Mouse (Mus musculus) liver, embryonic 13.5 days (tissue): ENCODE results near the gene Rtn4rl1. TPM values are rescaled to one million over a fixed set of nuclear protein-coding genes. Genes with fewer than 3 reads are reported as not detected.
A peak's percentile ranks its signal among the peaks of the same experiment; 100 is the strongest.
"Not testable (repeated sequence)": the region's sequence is repeated elsewhere in the genome, so short reads cannot be mapped to it uniquely, and the experiment has no call there.

ENCODE experiments used
- ATAC-seq: fragments of 200-750 bp; cut with Nextera tagmentation; 2 replicates; pipeline ENCODE4 v1.8.0; 2017; ENCODE audit warnings: low read depth, mild to moderate bottlenecking, moderate number of reproducible peaks, moderate library complexity
- DNase-seq: peaks from one replicate; pipeline ENCODE4 v3.0.0; 2022
- H3K27ac ChIP-seq: fragments of 300-500 bp; sonication (generic); 2 replicates; pipeline ENCODE4 v1.5.1; 2015; ENCODE audit warnings: moderate library complexity, mild to moderate bottlenecking, inconsistent platforms
- H3K27me3 ChIP-seq: fragments of 300-500 bp; sonication (generic); 2 replicates; pipeline ENCODE4 v1.6.1; 2015; ENCODE audit warnings: mild to moderate bottlenecking, inconsistent platforms
- H3K36me3 ChIP-seq: fragments of 300-500 bp; sonication (generic); 2 replicates; pipeline ENCODE4 v1.6.1; 2015; ENCODE audit warnings: mild to moderate bottlenecking, inconsistent platforms
- H3K4me1 ChIP-seq: fragments of 300-500 bp; sonication (generic); replicated peaks from 2 replicates; pipeline ENCODE4 v1.6.1; 2015; ENCODE audit warnings: inconsistent platforms
- H3K4me2 ChIP-seq: fragments of 300-500 bp; sonication (generic); 2 replicates; pipeline ENCODE4 v1.6.1; 2015; ENCODE audit warnings: inconsistent platforms, mild to moderate bottlenecking, moderate library complexity
- H3K4me3 ChIP-seq: fragments of 300-500 bp; sonication (generic); replicated peaks from 2 replicates; pipeline ENCODE4 v1.5.1; 2015; ENCODE audit warnings: mild to moderate bottlenecking, inconsistent platforms
- H3K9ac ChIP-seq: fragments of 300-500 bp; sonication (generic); 2 replicates; pipeline ENCODE4 v1.6.1; 2015; ENCODE audit warnings: mild to moderate bottlenecking, inconsistent platforms
- H3K9me3 ChIP-seq: fragments of 300-500 bp; sonication (generic); replicated peaks from 2 replicates; pipeline ENCODE4 v1.6.1; 2016; ENCODE audit warnings: inconsistent platforms
- WGBS: fragments of 180-500 bp; shearing (Covaris S2); methylation state at CpG from one replicate; pipeline ENCODE4 v1.1.7; 2015; ENCODE audit not compliant: insufficient replicate concordance; 5-methylcytosine and 5-hydroxymethylcytosine counted together
- polyA plus RNA-seq: library from polyadenylated mRNA; unstranded; fragments of >200 nt; fragmentation: Nextera tagmentation; extraction: Ambion mirVana; gene quantifications from 2 replicates; pipeline ENCODE4 v1.2.1, GENCODE M21; 2015

Gene Rtn4rl1
- polyA plus RNA-seq, 1 experiment from 2014 or later = 0.78 TPM

DNA sequence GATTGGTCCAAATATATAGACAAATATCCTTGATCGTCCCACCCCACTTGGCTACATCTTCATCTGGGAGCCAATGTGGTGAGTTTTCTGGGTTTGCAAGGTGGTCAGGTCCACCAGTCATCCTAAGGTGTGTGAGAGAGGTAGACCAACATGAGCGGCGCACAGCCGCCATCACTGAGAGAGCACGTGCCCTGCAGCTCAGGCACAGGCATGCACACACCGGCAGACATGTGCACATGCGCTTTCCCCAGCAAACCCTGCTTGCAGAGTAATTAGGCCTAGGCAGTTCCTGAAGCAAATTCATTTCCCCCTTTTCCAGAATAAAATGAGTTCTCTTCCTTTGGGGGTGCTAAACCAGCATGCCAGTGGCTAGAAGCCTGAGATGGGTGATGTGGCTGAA is 98.7 kb downstream of the Rtn4rl1 start:
- WGBS = 77% methylated on average over 7 of the region's 7 CpGs
- Histone ChIP-seq H3K9ac (no peak overlapping the region), H3K4me3 (no peak overlapping the region), H3K27ac (no peak overlapping the region), H3K4me1 (peaks cover 34% of the 10 kb centered on the region), H3K9me3 (no peaks in the 10 kb centered on the region), H3K36me3 (no peaks in the 10 kb centered on the region), H3K4me2 (no peak overlapping the region), H3K27me3 (peaks cover 37% of the 10 kb centered on the region)
- no peak for DNase-seq
- ATAC-seq = no peak

DNA sequence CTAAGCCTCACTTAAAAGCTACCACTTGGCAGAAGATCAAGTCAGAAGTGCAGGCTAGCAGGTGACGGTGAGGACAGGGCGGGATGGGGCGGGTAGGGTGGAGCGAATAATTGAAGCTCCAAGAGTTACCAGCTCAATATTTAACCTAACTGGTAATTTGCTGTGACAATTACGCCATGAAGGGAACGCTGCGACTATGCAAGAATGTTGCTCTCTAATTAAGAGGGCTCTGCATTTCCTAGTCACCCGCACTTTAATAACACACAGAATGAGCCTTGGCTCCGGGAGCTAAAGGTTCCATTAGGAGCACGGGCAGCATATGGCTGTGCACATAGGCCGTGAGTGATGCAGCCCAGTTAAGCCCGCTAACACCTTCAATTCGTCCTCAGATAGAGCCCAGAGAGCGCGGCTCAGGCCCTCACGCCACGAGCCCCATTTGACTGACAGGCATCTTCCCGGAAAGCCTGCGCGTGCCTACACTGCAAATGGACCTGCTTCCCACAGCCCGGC is 100.3 kb downstream of the Rtn4rl1 start:
- 63% methylated on average over 21 of the region's 21 CpGs for WGBS
- no peaks in the 10 kb centered on the region for H3K9me3 ChIP-seq
- no peak overlapping the region for H3K4me3 ChIP-seq
- peaks cover 34% of the 10 kb centered on the region for H3K27me3 ChIP-seq
- H3K4me2 ChIP-seq = no peak overlapping the region
- peaks cover 45% of the 10 kb centered on the region for H3K4me1 ChIP-seq
- no peak overlapping the region for H3K9ac ChIP-seq
- H3K27ac ChIP-seq = no peak overlapping the region
- DNase-seq = no peak
- H3K36me3 ChIP-seq = no peaks in the 10 kb centered on the region
- ATAC-seq = no peak

DNA sequence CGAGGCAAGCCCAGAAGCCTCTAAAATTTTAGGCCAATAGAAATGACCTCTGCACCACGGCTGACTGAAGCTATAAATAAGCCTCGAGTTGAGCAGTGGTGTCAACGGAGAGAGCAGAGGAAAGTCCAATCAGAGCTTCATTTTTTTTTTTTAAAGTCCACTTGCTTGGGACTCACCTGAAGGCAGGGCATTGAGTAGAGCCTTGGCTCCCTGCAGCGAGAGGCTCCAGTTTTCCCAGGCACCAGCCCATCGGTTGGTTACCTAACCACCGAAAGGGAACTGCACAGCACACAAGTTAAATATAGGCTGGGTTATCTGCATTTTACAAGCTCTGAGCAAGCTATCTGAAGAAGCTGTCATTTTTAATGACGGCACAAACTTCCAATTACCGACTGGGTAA is 101.3 kb downstream of the Rtn4rl1 start:
- 14% methylated on average over 9 of the region's 9 CpGs for WGBS
- no peak for ATAC-seq
- Histone ChIP-seq H3K4me1 (peaks cover 50% of the 10 kb centered on the region), H3K36me3 (peaks cover 8% of the 10 kb centered on the region), H3K27ac (no peak overlapping the region), H3K4me3 (no peak overlapping the region), H3K4me2 (no peak overlapping the region), H3K27me3 (peaks cover 33% of the 10 kb centered on the region), H3K9me3 (no peaks in the 10 kb centered on the region), H3K9ac (no peak overlapping the region)
- DNase-seq = no peak

DNA sequence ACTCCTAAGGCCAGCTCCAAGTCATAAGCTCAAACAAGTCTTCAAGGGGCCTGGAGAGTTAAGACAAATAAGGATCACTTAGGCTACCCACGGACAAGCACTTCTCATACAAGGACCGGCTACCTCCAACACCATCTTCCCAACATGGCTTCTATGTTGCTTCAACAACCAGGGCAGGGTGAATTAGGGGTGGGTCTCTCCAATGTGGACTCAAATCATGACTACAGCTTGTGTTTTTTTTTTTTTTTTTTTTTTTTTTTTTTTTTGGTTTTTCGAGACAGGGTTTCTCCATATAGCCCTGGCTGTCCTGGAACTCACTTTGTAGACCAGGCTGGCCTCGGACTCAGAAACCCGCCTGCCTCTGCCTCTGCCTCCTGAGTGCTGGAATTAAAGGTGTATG is 102.0 kb downstream of the Rtn4rl1 start:
- not testable (repeated sequence) for DNase-seq, H3K27ac ChIP-seq, H3K4me3 ChIP-seq, H3K4me2 ChIP-seq, H3K9ac ChIP-seq, H3K9me3 ChIP-seq, ATAC-seq
- 72% methylated on average over 5 of the region's 5 CpGs for WGBS
- H3K27me3 ChIP-seq = peaks cover 33% of the 10 kb centered on the region
- peaks cover 14% of the 10 kb centered on the region for H3K36me3 ChIP-seq
- peaks cover 54% of the 10 kb centered on the region for H3K4me1 ChIP-seq

DNA sequence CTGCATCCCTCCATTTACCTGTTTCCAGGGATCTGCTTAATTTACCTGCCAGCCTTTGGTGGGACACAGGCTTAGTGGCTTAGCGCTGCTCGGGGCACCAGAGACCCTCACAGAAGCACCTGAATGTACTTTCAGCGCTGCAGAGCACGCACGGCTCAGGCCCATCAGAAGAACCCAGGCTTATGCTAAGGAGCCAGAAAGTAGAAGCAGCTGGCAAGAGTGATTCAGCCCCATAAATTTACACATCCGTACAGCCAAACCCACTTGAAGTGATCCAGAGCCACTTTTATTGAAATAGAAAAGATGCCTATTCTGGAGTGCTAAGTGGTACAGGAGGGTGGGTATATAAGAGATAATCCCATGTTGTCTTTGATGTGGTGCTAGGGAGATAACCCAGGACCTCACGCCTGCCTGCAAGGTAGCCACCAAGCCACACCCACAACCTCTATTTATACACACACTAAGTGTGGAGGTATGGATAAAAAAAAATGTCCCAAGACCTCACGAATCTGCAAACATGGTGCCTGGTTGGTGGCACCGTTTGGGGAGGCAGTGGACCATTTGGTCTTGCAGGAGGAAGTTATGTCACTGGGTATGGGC is 102.9 kb downstream of the Rtn4rl1 start:
- no peak overlapping the region for H3K4me2 ChIP-seq
- peaks cover 64% of the 10 kb centered on the region for H3K4me1 ChIP-seq
- H3K9me3 ChIP-seq = no peaks in the 10 kb centered on the region
- H3K4me3 ChIP-seq = no peak overlapping the region
- ATAC-seq (peak; percentile 70), DNase-seq (no peak)
- H3K27me3 ChIP-seq = peaks cover 27% of the 10 kb centered on the region
- H3K9ac ChIP-seq = no peak overlapping the region
- WGBS = 57% methylated on average over 9 of the region's 9 CpGs
- H3K36me3 ChIP-seq = peaks cover 24% of the 10 kb centered on the region
- H3K27ac ChIP-seq = no peak overlapping the region

DNA sequence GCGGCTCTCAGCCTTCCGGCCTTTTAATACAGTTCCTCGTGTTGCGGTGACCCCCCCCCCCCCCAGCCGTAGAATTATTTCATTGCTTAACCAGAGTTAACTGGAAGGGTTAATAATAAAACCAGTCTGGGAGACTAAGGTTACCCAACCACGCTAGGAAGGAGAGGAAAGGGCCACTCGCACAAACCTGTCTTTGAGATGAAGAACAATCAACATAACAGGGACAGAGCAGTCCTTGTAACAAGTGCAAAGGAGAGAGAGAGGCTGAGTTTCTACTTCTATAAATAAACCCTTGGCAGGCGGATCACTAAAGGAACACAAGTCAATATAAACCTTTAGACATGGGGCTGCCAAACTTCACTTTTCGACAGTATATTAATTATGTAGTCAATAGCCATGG is 104.0 kb downstream of the Rtn4rl1 start:
- WGBS = 67% methylated on average over 9 of the region's 9 CpGs
- ATAC-seq = no peak

DNA sequence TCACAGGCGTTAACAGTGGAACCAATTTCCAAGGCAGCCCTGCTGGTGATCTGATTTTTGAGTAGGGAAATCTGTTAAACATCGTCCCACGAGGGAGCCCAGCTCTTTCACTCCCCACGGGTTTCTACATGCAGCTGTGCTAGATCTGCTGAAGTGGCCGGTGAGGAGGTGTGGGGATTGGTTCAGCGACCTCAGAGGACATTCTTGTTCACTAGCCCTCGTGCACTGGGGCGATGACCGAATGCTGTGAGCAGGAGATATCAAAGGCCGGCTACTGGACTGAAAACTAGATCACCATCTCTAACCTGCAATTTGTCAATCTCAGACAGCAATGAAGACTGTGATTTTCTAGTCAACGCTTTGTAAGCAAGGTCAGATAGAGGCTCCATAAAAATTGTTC is 104.9 kb downstream of the Rtn4rl1 start:
- WGBS = 62% methylated on average over 11 of the region's 11 CpGs
- peaks cover 44% of the 10 kb centered on the region for H3K36me3 ChIP-seq
- no peak overlapping the region for H3K4me2 ChIP-seq
- no peak for DNase-seq
- no peak for ATAC-seq
- H3K27ac ChIP-seq = no peak overlapping the region
- H3K9me3 ChIP-seq = no peaks in the 10 kb centered on the region
- no peak overlapping the region for H3K9ac ChIP-seq
- H3K4me3 ChIP-seq = no peak overlapping the region
- H3K27me3 ChIP-seq = peaks cover 7% of the 10 kb centered on the region; the same call in 1 of the 2 replicates
- H3K4me1 ChIP-seq = peaks cover 74% of the 10 kb centered on the region

More for the DNA sequence above, 104.0 kb downstream of the Rtn4rl1 start:
- peaks cover 74% of the 10 kb centered on the region for H3K4me1 ChIP-seq
- H3K27me3 ChIP-seq = peaks cover 16% of the 10 kb centered on the region
- H3K4me2 ChIP-seq = no peak overlapping the region
- no peak for DNase-seq
- no peaks in the 10 kb centered on the region for H3K9me3 ChIP-seq
- no peak overlapping the region for H3K27ac ChIP-seq
- no peak overlapping the region for H3K4me3 ChIP-seq
- H3K36me3 ChIP-seq = peaks cover 35% of the 10 kb centered on the region
- H3K9ac ChIP-seq = no peak overlapping the region

DNA sequence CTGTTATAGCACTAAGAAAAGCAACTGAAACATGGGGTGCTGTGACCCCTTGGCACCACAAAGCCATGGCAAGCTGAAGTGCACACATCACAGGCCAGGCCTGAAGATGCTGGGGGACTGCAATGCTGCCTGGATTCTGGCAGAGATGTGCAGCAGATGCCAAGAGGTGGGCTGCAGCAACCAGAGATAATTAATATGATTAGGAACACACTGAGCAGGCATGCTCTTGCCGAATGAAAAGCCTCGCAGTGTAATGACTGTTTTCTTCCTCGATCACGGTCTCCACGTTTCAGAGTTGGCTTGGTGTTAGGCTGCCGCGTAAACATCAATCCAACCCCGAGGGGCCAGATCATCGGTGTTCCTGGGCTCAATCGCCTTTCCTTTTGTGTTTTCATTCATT is 106.2 kb downstream of the Rtn4rl1 start:
- Histone ChIP-seq H3K4me2 (no peak overlapping the region), H3K27ac (no peak overlapping the region), H3K9me3 (no peaks in the 10 kb centered on the region), H3K36me3 (peaks cover 49% of the 10 kb centered on the region), H3K27me3 (no peaks in the 10 kb centered on the region), H3K9ac (no peak overlapping the region), H3K4me3 (no peak overlapping the region), H3K4me1 (peaks cover 66% of the 10 kb centered on the region)
- 87% methylated on average over 10 of the region's 10 CpGs for WGBS
- DNase-seq (no peak), ATAC-seq (no peak)

DNA sequence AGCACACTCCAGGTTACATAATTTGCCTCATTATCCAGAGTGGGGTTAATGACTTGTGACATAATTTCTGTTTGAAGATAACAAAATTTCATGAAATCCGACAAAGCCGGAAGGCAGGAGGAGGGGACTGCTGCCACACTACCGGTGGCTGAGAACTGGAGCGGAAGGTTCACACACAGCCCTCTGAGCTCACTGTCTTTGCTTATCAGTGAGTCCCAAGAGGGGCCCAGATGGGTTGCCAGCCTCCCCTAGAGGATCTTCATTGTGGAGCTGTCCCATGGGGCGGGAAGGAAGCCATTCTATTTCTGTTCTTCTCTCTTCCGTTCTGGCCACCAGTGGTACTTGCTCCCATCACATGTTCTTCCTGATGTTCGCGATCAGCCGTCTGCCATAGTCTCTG is 107.4 kb downstream of the Rtn4rl1 start:
- peak; percentile 86 for ATAC-seq
- peak overlapping the region; percentile 63 for H3K27ac ChIP-seq
- peak overlapping the region; percentile 40 for H3K4me2 ChIP-seq
- DNase-seq = peak; percentile 51
- no peak overlapping the region for H3K4me3 ChIP-seq
- H3K27me3 ChIP-seq = no peaks in the 10 kb centered on the region
- H3K9me3 ChIP-seq = no peaks in the 10 kb centered on the region
- 38% methylated on average over 9 of the region's 9 CpGs for WGBS
- H3K36me3 ChIP-seq = peaks cover 61% of the 10 kb centered on the region
- peak overlapping the region; percentile 45 for H3K9ac ChIP-seq
- H3K4me1 ChIP-seq = peaks cover 67% of the 10 kb centered on the region

DNA sequence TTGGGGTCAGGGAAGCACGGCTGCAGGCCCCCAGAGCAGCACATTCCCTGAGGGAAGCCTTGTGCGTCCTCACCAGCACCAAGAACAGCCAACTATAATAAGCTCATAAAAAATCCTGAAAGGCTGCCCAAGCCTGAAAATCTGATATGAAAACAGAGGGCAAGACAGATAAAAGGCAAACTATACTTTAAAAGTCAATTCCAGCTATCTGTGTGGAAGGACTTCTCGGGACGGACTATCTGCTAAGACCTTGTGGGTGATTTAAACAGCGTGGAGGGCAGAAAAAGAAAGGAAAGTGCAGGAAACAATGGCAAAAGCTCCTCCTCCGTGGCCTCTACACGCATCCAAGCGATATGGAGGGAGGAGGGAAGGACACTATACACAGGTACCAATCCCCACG is 111.2 kb downstream of the Rtn4rl1 start:
- no peak for ATAC-seq
- H3K9me3 ChIP-seq = no peaks in the 10 kb centered on the region
- no peak overlapping the region for H3K9ac ChIP-seq
- no peak for DNase-seq
- peaks cover 91% of the 10 kb centered on the region for H3K36me3 ChIP-seq
- no peak overlapping the region for H3K27ac ChIP-seq
- no peak overlapping the region for H3K4me2 ChIP-seq
- peaks cover 39% of the 10 kb centered on the region for H3K4me1 ChIP-seq
- WGBS = 52% methylated on average over 9 of the region's 9 CpGs
- H3K4me3 ChIP-seq = no peak overlapping the region
- H3K27me3 ChIP-seq = no peaks in the 10 kb centered on the region

DNA sequence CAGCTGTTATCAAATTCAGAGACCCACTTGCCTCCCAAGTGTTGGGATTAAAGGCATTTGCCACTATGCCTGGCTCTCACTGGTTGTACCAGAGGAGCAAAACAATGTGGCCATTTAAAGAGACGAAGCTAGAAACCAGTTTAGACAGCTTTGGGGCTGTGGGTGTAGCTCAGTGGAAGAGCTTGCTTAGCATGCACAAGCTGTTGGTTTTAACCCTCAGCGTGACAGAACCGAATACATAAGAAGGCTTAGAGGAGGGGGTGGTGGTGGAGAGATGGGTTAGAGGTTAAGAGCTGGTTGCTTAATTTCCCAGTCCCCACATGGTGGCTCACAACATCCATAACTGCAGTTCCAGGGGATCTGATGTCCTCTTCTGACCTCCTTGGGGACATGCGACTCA is 115.1 kb downstream of the Rtn4rl1 start:
- DNase-seq (no peak), ATAC-seq (no peak)
- WGBS = 89% methylated on average over 4 of the region's 4 CpGs
- peaks cover 91% of the 10 kb centered on the region for H3K36me3 ChIP-seq
- no peaks in the 10 kb centered on the region for H3K27me3 ChIP-seq
- no peak overlapping the region for H3K27ac ChIP-seq
- no peaks in the 10 kb centered on the region for H3K9me3 ChIP-seq
- H3K4me2 ChIP-seq = no peak overlapping the region
- no peak overlapping the region for H3K4me3 ChIP-seq
- no peak overlapping the region for H3K9ac ChIP-seq
- H3K4me1 ChIP-seq = peaks cover 15% of the 10 kb centered on the region

DNA sequence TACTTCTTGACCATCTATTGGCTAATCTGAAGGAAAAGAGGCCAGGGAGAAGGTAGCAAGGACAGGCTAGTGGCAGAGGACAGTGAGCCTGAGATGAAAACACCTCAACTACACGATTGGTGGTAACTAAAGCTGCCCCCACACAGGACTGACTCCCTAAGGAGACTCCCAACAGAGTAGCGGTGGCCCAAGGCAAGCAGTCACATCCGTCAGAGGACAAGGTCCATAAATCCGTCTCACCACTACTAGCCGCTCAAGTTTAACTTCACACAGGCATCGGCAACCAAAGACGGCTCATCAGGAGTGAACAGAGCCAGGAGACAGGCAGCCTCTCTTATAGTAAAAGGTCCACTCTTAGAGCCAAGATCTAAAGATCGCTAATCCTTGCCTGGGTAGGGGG is 117.2 kb downstream of the Rtn4rl1 start:
- Histone ChIP-seq H3K4me1 (peaks cover 14% of the 10 kb centered on the region), H3K4me3 (no peak overlapping the region), H3K27me3 (no peaks in the 10 kb centered on the region), H3K27ac (no peak overlapping the region), H3K9me3 (no peaks in the 10 kb centered on the region), H3K36me3 (peaks cover 97% of the 10 kb centered on the region), H3K4me2 (no peak overlapping the region), H3K9ac (no peak overlapping the region)
- ATAC-seq = no peak
- WGBS = 89% methylated on average over 8 of the region's 8 CpGs
- no peak for DNase-seq
